In the genomic region with DNA sequence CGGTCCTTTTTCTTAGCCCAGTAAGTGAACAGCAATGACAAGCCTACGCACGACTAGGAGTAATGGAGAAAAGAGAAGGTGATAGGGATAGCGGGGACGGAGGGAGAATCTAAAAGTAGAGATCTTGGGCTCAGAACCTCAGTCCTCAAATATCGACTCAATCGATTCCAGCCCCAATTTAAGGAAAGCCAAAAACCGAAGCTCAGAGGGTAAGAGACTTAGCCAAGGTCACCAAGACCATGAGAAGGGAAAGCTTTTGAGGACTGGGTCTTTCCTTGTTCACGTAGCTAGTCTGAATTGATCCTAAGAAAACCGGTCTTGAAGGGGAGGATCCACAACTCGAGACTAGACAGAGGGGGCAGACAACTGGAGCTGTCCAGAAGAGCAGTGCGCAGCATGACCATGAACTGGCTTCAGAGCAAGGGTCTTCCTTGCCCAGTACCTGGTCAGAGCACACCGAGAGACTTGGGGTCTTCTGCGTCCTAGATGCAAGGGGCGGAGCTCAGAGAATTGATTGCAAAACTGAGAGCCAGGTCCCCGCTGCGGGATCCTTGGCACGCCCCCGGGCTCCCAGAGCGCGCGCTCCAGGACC, we compare ENCODE assay signal across 8 mouse cellular contexts. TPM values are rescaled to one million over a fixed set of nuclear protein-coding genes. Genes with fewer than 3 reads are reported as not detected.
DNase-seq lines count a peak whose midpoint lies in the region; ATAC-seq and TF ChIP-seq lines count a peak whose summit lies in the region.

No protein-coding gene starts in this region.

- 0% methylated on average over 22 of the region's 22 CpGs for WGBS in lung, embryonic 14.5 days
- WGBS in embryonic facial prominence, embryonic 15.5 days = under 1% methylated on average over 20 of the region's 22 CpGs
- under 1% methylated on average over 22 of the region's 22 CpGs for WGBS in limb, embryonic 10.5 days
- WGBS in small intestine, adult 2 months = 2% methylated on average over 22 of the region's 22 CpGs

- no peaks in the 10 kb centered on the region for H3K36me3 ChIP-seq in lung, embryonic 14.5 days (ENCODE audit: insufficient read depth)
- H3K36me3 ChIP-seq in embryonic facial prominence, embryonic 15.5 days = no peaks in the 10 kb centered on the region
- no peaks in the 10 kb centered on the region for H3K36me3 ChIP-seq in limb, embryonic 10.5 days
- no peaks in the 10 kb centered on the region for H3K36me3 ChIP-seq in small intestine, adult 2 months (ENCODE audit: control insufficient read depth, insufficient read depth, low read length)

- TF ChIP-seq CTCF in lung, embryonic 14.5 days (IDR thresholded peaks at IDR 0.05; ENCODE audit: low read depth) = no peak
- TF ChIP-seq CTCF in small intestine, adult 2 months (IDR thresholded peaks at IDR 0.05; ENCODE audit: extremely low read depth, insufficient read length, insufficient replicate concordance, low read depth, low read length) = no peak

- H3K4me1 ChIP-seq in lung, embryonic 14.5 days (ENCODE audit: insufficient read depth) = no peaks in the 10 kb centered on the region
- peaks cover 15% of the 10 kb centered on the region for H3K4me1 ChIP-seq in embryonic facial prominence, embryonic 15.5 days
- peaks cover 17% of the 10 kb centered on the region for H3K4me1 ChIP-seq in limb, embryonic 10.5 days
- no peaks in the 10 kb centered on the region for H3K4me1 ChIP-seq in small intestine, adult 2 months (ENCODE audit: control insufficient read depth, insufficient read depth, insufficient read length, low read length)

- peak overlapping the region; percentile 59; the same call in 1 of the 2 replicates for H3K9ac ChIP-seq in lung, embryonic 14.5 days
- peak overlapping the region; percentile 44; the same call in 1 of the 2 replicates for H3K9ac ChIP-seq in embryonic facial prominence, embryonic 15.5 days

- peak overlapping the region; percentile 64 for H3K4me3 ChIP-seq in lung, embryonic 14.5 days (ENCODE audit: low read depth, low read length)
- H3K4me3 ChIP-seq in embryonic facial prominence, embryonic 15.5 days (replicated peaks) = peak overlapping the region; percentile 73
- peak overlapping the region; percentile 90 for H3K4me3 ChIP-seq in limb, embryonic 10.5 days
- peak overlapping the region; percentile 50 for H3K4me3 ChIP-seq in small intestine, adult 2 months (ENCODE audit: low read depth, low read length)

- H3K9me3 ChIP-seq in lung, embryonic 14.5 days (ENCODE audit: low read depth, low read length) = no peaks in the 10 kb centered on the region
- no peaks in the 10 kb centered on the region for H3K9me3 ChIP-seq in embryonic facial prominence, embryonic 15.5 days (replicated peaks)
- H3K9me3 ChIP-seq in limb, embryonic 10.5 days (replicated peaks) = no peaks in the 10 kb centered on the region

- H3K4me2 ChIP-seq in lung, embryonic 14.5 days = peak overlapping the region; percentile 93
- peak overlapping the region; percentile 99 for H3K4me2 ChIP-seq in embryonic facial prominence, embryonic 15.5 days (replicated peaks)

- H3K27ac ChIP-seq in lung, embryonic 14.5 days (ENCODE audit: low read depth) = no peak overlapping the region
- no peak overlapping the region for H3K27ac ChIP-seq in embryonic facial prominence, embryonic 15.5 days (replicated peaks)
- no peak overlapping the region; the same call in 1 of the 2 replicates for H3K27ac ChIP-seq in limb, embryonic 10.5 days
- H3K27ac ChIP-seq in small intestine, adult 2 months (ENCODE audit: insufficient read depth, low read depth, low read length) = no peak overlapping the region

- no peak for TF ChIP-seq POLR2A in small intestine, adult 2 months (IDR thresholded peaks at IDR 0.05; ENCODE audit: low read depth, low read length)

- DNase-seq in lung, embryonic 14.5 days = peak; percentile 58
- no peak for DNase-seq in lung, postnatal 14 days
- DNase-seq in limb, embryonic 10.5 days (ENCODE audit: low spot score) = peak; percentile 58
- DNase-seq in gastrocnemius, adult 18-20 months (ENCODE audit: low spot score) = no peak
- DNase-seq in kidney, postnatal 10 days = no peak
- DNase-seq in thymus, postnatal 36 days = no peak

- peak; percentile 62; the same call in 1 of the 2 replicates for ATAC-seq in lung, embryonic 14.5 days (ENCODE audit: insufficient read depth)
- ATAC-seq in embryonic facial prominence, embryonic 15.5 days (ENCODE audit: insufficient number of reproducible peaks, low FRiP score, low TSS enrichment, low read depth) = peak; percentile 9; the same call in 1 of the 2 replicates

- H3K27me3 ChIP-seq in lung, embryonic 14.5 days (ENCODE audit: insufficient read depth, low read length) = peaks cover 34% of the 10 kb centered on the region
- H3K27me3 ChIP-seq in embryonic facial prominence, embryonic 15.5 days = peaks cover 27% of the 10 kb centered on the region
- H3K27me3 ChIP-seq in limb, embryonic 10.5 days (ENCODE audit: low read depth, poor library complexity, severe bottlenecking) = peaks cover 40% of the 10 kb centered on the region
- H3K27me3 ChIP-seq in small intestine, adult 2 months (ENCODE audit: control insufficient read depth, insufficient read depth, low read length) = peaks cover 18% of the 10 kb centered on the region

RNA-seq across cellular contexts. Expression of a gene that starts 1.2 kb away (rescaled TPM):
- polyA plus RNA-seq in lung, embryonic 14.5 days (2014; fragmentation: Nextera tagmentation; extraction: Ambion mirVana) = 1.1 and 1.2 TPM in 2 replicates
- polyA plus RNA-seq in embryonic facial prominence, embryonic 15.5 days (2015; fragmentation: Nextera tagmentation; extraction: Ambion mirVana) = 1.6 TPM in 2 replicates
- 0.29 and 0.66 TPM in 2 replicates for polyA plus RNA-seq in limb, embryonic 10.5 days (2016; fragmentation: Nextera tagmentation; extraction: Ambion mirVana)
- polyA plus RNA-seq in small intestine, adult 2 months (2012; rRNA removed) = 0.34 and 0.37 TPM in 2 replicates
- 1 to 10 TPM in 1 of 2 experiments, under 1 TPM in 1; 0.78 to 1.1 TPM for total RNA-seq in gastrocnemius, adult 18-20 months (2021)

Comparison
In these comparisons a context has a peak if more than half of its experiments do, and no peak if none do; other contexts are left out.
1. DNase-seq: peak in lung, embryonic 14.5 days (single experiment) and limb, embryonic 10.5 days (single experiment); none in lung, postnatal 14 days (single experiment), gastrocnemius, adult 18-20 months (single experiment), kidney, postnatal 10 days (single experiment) and thymus, postnatal 36 days (0 of 2).
2. Peak in every context shown above with its lines, with median percentiles within 50 percentile points of each other: H3K4me3 ChIP-seq.